Mouse (Mus musculus) liver, embryonic 14.5 days (tissue): ENCODE results near the gene Morc2a.

Experiments used
- CTCF ChIP-seq: IDR thresholded peaks from 2 replicates; pipeline ENCODE4 v1.5.1; 2016; ENCODE audit warnings: antibody characterized with exemption, low read depth, control low read depth
- EP300 ChIP-seq: IDR thresholded peaks from 2 replicates; pipeline ENCODE4 v1.6.1; 2016; ENCODE audit warnings: antibody characterized with exemption, low read depth

DNA sequence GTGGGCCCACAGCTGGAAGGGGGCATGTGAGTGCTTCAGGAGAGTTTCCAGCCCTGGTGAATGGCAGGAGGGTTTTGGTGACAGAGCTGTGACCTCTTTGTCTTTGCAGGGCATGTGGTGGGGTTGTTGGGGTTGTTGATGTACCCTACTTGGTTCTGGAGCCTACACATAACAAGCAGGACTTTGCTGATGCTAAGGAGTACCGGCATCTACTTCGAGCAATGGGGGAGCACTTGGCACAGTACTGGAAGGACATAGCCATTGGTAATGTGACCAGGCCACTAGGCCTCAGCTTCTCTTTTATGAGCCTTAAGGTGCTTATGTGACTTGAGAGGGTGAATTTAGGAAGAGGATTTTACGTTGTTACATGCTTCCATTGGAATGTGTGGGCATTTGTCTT, 30.8 kb downstream of the Morc2a start:
- TF ChIP-seq CTCF (no peak), EP300 (no peak)
